Mouse (Mus musculus): Measurements from ENCODE around the gene Gm11213.

DNA sequence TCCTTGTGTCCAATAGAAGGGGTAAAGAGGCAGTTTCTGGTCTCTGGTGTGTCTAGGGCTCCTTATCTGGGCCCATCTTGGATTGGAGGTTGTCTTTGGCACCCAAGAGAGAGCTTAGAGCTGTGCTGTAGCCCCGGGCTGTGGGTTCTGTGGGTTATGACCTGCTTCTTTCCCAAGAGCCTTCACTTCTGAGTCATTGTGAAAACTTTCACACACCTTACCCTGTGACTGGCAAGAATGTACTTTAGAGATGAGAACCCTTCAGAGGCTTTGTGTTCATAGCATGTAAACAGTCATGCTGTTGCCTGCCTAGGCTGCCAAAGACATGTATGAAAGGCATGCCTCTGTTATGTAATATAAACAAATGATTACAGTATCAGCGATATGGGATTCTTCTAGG is 34.8 kb upstream of the Gm11213 start:
- TF ChIP-seq CTCF (IDR thresholded peaks at IDR 0.05; ENCODE audit: control insufficient read depth, insufficient read depth, insufficient read length), result no peak
- no peak for TF ChIP-seq MYOG (IDR thresholded peaks at IDR 0.05; ENCODE audit: control insufficient read depth, extremely low read depth, insufficient read length)
- no peak for TF ChIP-seq FOSL1 (IDR thresholded peaks at IDR 0.05; ENCODE audit: insufficient read depth, low read length, poor library complexity, severe bottlenecking)
- no peak for TF ChIP-seq CEBPB (IDR thresholded peaks at IDR 0.05; ENCODE audit: low read depth)
- TF ChIP-seq USF1 (IDR thresholded peaks at IDR 0.05; ENCODE audit: low read depth), result no peak
- TF ChIP-seq MAX (IDR thresholded peaks at IDR 0.05), result no peak
- no peak for TF ChIP-seq MYOD1 (IDR thresholded peaks at IDR 0.05; ENCODE audit: control insufficient read depth, insufficient read length, low read depth)

All from C2C12 (cell line).